Mouse (Mus musculus) heart, postnatal 14 days (tissue): ENCODE results near the gene Cbfa2t3. TPM values are rescaled to one million over a fixed set of nuclear protein-coding genes. Genes with fewer than 3 reads are reported as not detected.

Experiments
- DNase-seq, 2 experiments: peaks; one replicate each; pipeline ENCODE4 v3.0.0; 2021 to 2022
- intact Hi-C: fragments of 180-260 bp; cut with DNase I; formaldehyde crosslinking; loops from one replicate; pipeline ENCODE4 v1.15.1; 2025
- long read RNA-seq, 2 experiments: library from polyadenylated mRNA; stranded (forward); transcript quantifications; one replicate each; pipeline ENCODE4 v2.0.0; 2021
- total RNA-seq, 2 experiments: library from RNA; stranded (reverse); gene quantifications; 2 replicates each; pipeline ENCODE4 v1.2.3; 2021

The Cbfa2t3 gene
- 10 to 100 TPM; 22.1 to 25.3 TPM for total RNA-seq
- long read RNA-seq, experiment 1, transcript Cbfa2t3-201 (11 exons, 3,161 nt), result minor isoform, 6 of 37 reads
- long read RNA-seq, experiment 1, transcript Cbfa2t3-202 (12 exons, 2,867 nt), result major isoform, 7 of 37 reads
- long read RNA-seq, experiment 1, partial matches to known transcripts, result 14 of 37 reads
- long read RNA-seq, experiment 1, other reads (novel, unspliced or antisense), result 10 of 37 reads
- long read RNA-seq, experiment 2, transcript Cbfa2t3-201 (11 exons, 3,161 nt), result major isoform, 5 of 23 reads
- long read RNA-seq, experiment 2, partial matches to known transcripts, result 10 of 23 reads
- long read RNA-seq, experiment 2, other reads (novel, unspliced or antisense), result 4 of 23 reads

DNA sequence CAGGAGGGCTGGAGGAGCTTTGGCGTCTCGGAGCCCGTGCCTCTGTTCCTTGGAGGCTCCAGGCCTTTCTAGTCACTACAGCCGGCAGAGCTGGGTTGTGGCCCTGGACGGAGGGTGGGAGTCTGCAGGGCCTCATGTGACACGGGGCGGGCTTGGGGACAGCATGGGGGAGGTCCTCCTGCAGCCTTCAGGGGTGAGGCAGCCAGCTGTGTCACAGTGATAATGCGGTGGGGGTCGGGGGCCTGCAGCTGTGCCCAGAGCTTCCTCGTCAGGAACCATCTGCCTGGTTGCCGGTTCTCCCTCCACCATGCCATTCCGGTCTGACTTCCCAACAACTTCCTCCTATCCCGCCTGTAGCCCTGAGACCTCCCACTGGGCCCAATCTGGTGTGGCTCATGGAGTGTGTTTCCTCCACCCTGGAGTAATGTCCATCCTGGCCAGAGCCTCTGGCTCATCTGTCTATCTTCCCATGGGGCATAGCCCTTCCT lies at the start of gene Cbfa2t3:
Cbfa2t3 (minus strand) TSS at position 105 of the 488 bp plus-strand sequence.
- DNase-seq, result peak; percentile 41 to 46
- intact Hi-C loops, result no loop called here

GRCm38 (mm10) chr8:122747825-122748224 lies 48.9 kb upstream of the Cbfa2t3 start:
- intact Hi-C loops, result no loop called here
- no peak for DNase-seq

DNA sequence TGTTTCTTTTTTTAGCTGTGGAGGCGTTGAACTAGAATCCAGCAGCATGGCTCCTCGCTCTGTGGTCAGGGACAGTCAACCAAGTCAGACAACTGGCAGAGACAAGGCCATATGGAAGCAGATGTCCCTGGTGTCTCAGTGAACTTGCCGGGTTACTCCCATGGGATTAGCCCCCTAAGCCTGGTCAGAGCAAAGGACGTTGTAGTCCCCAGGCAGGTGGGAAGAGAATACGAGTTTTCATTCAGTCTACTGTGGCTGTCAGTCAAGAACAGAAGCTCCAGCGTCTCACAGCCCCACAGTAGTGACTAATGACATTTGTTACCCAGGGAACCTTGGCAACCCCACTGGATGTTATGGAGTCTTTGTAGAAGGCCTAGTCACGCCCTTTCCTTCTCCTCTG lies 47.5 kb upstream of the Cbfa2t3 start:
- intact Hi-C loops, result no loop called here
- DNase-seq, result no peak

GRCm38 (mm10) chr8:122745750-122746275 lies 46.9 kb upstream of the Cbfa2t3 start:
- intact Hi-C loops, result no loop called here

DNA sequence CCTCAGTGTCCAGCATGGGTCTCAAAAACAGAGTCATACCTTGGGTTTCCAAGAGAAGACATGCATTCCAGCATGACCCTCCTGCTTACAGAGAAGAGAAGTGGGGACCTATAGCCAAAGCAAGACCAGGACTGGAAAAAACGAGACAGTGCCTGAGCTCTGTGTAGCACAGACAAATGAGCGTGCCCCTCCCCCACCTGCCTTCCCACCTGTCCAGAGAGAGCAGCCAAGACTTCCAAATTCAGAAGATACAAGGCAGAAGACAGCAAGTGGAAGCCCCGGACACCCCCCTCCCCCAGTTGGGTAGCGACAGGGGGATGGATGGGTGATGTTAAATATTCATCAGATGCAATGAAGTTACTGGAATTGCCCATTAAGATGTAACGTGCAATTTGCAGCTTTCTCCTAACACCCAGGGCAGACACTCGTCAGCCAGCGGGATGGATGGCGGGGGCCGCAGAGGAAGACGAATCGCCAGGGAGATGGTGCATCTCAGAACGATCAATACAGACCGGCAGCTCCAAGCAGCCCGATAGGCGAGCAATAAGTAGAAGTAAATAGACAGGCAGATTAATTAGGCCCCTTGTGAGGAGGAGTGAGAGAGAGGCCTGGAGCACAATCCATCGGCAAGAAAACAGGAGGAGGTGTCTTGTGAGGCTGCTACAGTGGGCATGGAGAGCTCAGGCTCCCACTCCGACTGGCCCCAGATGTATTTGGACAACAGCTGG lies 46.3 kb upstream of the Cbfa2t3 start:
- intact Hi-C loops, result no loop called here
- DNase-seq, result no peak

More at GRCm38 (mm10) chr8:122745750-122746275, 46.9 kb upstream of the Cbfa2t3 start:
- no peak for DNase-seq

- intact Hi-C loops, result no loop called here
- no peak for DNase-seq
Observed at GRCm38 (mm10) chr8:122742471-122742870, 43.6 kb upstream of the Cbfa2t3 start.

DNA sequence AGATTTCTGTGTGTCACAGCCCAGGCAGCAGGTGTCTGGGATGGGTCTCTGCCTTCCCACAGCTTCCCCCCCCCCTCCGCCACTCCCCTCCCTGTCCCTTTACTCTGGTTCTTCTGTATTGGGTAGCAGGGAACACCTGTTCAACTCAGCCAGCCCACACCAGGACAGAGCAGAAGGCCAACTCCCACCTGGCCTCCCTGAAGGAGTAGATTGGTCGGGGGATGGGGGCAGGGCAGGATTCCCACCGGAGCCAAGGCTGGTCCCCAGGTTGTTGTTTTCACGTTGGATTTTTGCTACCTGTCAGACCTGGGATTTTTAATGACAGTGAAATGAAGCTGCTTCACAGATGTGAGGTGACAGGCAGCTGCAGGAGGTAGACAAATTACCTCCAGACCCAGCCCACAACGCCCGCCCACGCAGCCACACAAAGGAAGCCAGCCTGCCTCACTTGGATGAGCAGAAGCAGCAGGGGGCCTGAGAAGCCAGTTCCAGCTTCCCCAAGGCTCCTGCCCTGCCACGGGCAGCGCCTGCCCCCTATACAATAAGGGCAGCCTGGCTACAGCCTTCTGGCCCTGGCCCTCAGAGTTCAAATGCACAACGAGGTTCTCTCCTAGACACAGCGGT lies 40.3 kb upstream of the Cbfa2t3 start:
- intact Hi-C loops, result no loop called here
- DNase-seq, result peak in 1 of 2 experiments; percentile 9

DNA sequence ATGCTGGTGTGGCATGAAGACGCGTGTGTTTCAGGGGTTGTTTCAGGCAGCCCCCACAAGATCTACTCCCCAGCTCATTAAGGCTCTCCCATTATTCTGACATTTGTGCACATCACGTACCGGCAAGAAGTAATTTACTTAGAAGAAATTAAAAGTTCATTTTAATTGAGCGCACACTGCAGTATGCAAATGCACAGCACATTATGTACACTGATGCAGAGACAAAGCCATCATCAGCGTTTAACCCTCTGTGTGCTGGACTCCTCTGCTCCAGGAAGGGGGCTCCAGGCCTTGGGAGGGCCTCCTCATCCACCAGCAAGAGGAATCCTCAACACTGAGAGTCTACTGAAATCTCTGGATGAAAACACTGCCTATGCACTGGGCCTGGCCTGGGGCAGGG lies 39.0 kb upstream of the Cbfa2t3 start:
- DNase-seq, result no peak
- intact Hi-C loops, result no loop called here

- intact Hi-C loops, result no loop called here
- peak in 1 of 2 experiments; percentile 32 for DNase-seq
Observed at GRCm38 (mm10) chr8:122737071-122737470, 38.2 kb upstream of the Cbfa2t3 start.

- intact Hi-C loops, result no loop called here
- DNase-seq, result no peak
Observed at GRCm38 (mm10) chr8:122736623-122737022, 37.7 kb upstream of the Cbfa2t3 start.

DNA sequence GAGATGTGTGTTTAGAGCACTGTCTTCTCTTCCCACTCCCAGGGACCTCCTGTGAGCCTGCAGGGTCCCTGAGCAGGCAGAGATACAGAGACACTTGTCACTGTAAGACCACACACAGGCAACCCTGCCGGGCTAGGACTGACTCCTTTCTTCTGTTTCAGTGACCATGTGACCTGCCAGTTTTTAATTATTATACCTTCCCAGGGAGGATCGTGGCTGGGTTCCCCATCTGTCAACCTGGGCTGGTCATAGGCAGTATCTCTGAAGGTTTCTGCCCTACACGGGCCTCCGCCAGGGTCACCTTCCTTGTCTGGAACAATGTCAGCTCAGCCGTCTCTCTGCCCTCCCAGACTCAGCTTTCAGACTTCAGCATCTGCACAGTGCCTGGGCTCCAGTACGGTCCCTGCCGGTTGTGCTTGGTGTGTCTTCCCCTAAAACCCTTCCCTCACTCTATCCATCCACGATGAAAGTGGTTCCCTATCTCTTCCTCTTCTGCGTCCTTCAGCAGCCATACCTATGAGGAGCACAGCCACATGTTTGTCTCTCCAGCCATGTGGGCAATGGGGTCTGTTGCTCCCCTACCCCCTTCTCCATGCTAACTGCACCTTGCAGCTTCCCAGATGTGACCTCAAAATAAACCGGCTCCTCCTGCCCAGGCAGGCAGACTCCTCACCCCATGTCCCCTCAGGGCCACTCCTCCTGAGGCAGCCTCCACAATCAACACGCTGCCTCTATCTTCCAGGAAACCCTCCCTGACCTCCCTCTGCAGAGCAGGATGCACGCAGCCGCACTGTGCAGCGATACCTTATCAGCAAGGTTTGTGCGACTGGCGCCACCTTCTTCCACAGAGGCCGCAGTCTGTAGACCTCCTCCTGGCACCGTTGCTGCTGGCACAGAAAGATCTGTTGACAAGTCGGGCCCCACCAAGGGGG lies 36.9 kb upstream of the Cbfa2t3 start:
- peak; percentile 15 to 22 for DNase-seq
- intact Hi-C loops, result no loop called here

- intact Hi-C loops, result no loop called here
- no peak for DNase-seq
Observed at GRCm38 (mm10) chr8:122735110-122735509, 36.2 kb upstream of the Cbfa2t3 start.

DNA sequence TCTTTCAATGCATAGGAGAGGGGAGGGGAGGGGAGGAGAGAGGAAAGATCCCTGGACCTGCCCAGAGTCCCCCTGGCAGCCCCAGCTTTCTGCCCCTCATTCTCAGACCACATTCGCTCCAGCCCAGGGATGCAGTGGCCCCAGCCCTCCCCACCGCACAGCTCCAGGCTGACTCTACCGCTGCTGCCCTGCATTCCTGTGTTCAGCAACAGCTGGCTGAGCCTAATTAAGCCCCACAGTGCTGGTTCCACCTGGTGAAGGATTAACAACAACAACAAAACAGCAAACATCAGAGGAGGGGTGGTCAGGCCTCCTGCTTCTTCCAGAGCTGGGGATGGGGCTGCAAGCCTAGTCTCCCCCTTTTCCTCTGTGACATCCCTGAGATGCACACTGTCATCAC lies 29.7 kb upstream of the Cbfa2t3 start:
- intact Hi-C loops, result no loop called here
- no peak for DNase-seq

GRCm38 (mm10) chr8:122727412-122727811 lies 28.5 kb upstream of the Cbfa2t3 start:
- no peak for DNase-seq
- intact Hi-C loops, result no loop called here

- DNase-seq, result no peak
- intact Hi-C loops, result no loop called here
Observed at GRCm38 (mm10) chr8:122726789-122727188, 27.9 kb upstream of the Cbfa2t3 start.

DNA sequence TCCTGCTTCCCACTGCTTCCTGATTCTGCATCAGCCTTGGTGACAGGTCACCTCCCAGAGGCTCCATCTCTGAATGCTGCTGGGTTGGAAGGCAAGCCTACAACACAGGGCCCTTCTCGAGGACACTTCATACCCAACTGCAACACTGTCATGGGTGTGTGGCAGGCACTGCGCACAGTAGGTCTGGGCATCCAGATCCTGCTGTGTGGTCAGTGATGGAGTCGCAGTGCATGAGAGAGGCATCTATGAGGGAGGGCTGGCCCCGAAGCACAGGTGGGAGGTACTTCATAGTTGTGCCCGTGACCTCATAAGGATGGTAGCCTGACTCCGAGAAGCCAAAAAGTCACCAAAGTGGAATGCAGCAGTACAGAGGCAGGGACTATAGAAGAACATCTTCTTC lies 26.3 kb upstream of the Cbfa2t3 start:
- intact Hi-C loops, result no loop called here
- no peak for DNase-seq

GRCm38 (mm10) chr8:122720811-122721640 lies 22.1 kb upstream of the Cbfa2t3 start:
- intact Hi-C loops, result no loop called here
- peak in 1 of 2 experiments; percentile 34 for DNase-seq

DNA sequence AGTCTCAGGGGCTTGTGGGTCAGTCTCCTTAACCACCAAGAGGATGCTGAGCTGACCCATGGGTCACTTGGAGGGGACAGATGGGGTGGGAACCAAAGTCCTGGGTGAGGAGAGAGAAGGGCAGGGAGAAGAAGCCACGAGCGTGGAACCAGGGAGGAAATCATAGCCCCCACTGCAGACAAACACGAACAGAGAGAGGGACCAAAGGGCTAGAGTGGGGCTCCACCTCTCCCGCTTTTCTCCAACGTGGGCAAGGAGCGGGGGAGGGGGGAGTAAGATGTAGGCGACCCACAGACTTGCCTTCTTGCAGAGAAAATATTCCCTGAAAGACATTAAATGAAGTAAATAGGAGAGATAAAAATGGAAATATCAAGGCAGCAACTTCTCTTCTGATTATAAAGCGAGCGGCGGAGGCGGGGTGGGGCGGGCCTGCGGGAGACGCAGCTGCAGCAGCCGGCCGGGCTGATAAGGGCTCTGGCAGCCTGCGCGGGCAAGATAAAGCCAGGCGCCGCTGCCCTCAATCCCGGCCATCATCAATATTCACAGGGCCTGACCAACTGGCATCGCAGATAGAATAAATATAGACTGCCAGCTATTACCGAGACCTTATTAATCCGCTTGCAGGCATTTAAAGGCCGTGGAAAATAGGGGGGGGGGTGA lies 21.3 kb upstream of the Cbfa2t3 start:
- intact Hi-C loops, result no loop called here

More for the DNA sequence above, 21.3 kb upstream of the Cbfa2t3 start:
- DNase-seq, result peak; percentile 57
